Mouse (Mus musculus) urinary bladder, postnatal 4 days (tissue): Measurements from ENCODE around the gene Yae1d1.
"Not testable (repeated sequence)": the region's sequence is repeated elsewhere in the genome, so short reads cannot be mapped to it uniquely, and the experiment has no call there.

Experiments
- DNase-seq, 2 experiments: peaks; one replicate each; pipeline ENCODE4 v3.0.0; 2021 to 2022; ENCODE audit warnings: low spot score in 2 of 2

The Yae1d1 gene

DNA sequence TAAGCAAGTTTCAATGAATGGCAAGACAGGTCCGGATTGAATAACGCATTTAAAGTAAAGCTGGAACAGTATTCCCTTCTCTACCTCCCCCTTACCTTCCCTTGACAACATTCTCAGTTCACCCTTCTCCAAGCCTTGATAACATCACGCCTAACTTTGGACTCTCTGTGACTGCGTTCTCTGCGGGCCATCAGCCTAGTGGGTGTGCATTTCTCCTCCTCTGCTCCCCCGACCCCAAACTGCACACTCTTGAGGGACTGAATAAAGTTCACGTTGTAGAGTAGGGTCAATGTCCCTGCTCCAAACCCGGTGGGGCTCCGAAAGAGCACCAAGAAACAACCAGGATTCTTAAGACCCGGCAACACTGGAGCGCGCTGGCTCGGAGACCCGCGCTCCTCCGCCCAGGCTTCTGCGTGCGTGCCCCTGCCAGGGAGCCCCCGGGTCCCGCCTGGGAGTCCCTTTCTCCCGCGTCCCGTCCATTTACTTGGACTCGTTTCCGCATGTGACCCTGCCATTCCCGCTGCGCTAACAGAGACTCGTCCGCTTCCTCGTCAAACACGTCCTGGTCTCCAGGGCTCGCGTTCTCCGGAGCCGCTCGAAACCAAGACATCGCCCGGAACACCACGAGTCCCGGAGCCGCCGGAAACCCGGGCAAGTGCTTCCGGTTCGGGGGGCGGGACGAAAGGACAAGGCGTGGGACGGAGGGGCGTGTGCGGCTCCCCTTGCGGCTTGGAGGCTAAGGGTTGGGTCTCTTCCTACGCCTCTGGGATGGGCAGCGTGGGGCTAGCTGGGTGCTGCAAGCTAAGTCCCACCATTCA, at the start of gene Yae1d1:
Gene Yae1d1, minus strand, starts transcription at position 653 of the 818 bp plus-strand sequence.
- peak; percentile 85 to 97 for DNase-seq

- no peak for DNase-seq
Measured at GRCm38 (mm10) chr13:18038814-18039213, 45.7 kb upstream of the Yae1d1 start.

DNA sequence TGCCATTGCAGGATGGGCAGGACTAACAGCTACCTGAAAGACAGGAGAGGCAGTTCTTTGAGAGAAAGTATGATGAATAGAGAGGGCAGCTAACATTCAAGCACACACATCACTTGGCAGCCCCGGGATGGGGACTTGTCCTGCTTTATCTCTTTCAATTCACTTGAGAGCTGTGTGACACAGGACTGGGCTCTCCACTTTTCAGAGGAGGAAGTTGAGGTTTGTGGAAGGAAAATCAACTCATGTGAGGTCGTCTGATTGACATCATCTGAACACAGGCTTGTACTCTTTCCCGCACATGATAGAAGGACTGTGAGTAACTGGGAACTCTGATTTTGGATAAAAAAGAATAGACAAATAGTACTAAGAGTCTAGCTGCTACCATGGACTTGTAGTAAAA, 23.5 kb upstream of the Yae1d1 start:
- DNase-seq, result no peak

- DNase-seq, result no peak
Measured at GRCm38 (mm10) chr13:18013205-18013604, 20.1 kb upstream of the Yae1d1 start.

DNA sequence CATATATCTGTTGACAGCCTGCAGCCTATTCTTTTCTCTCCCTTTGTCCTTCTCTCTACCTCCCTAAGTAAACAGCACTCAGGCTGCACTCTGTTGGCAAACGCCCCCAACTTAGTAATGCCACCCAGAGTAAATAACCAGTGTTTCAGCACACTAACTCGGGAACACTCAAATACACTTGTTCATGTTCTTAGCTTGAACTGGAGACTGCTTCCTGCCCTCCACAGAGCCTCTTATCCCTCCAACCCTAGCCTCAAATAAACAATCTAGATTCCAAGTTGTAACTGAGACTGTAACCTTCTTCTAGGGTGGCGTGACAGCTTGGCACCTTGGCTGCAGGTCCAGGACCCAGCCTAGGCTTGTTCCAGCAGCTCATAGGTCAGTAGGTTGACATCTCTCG, 17.9 kb upstream of the Yae1d1 start:
- DNase-seq, result no peak

DNA sequence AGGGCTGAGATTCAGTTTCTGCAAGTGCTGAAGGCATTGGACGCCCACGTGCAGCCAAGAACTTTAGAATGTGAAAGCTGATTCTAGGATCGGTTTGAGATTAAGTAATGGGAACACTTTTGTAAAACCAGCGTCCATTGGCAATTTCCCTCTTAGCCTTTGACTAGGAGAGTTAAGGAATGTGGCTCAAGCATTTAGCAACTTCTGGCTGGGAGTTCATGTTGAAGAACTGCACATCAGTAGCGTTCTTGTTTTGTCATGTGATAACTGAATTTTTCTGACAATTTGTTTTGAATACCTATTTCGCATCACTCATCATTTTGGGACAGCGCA, 332 bp upstream of the Yae1d1 start:
- no peak for DNase-seq

- DNase-seq, result no peak
Measured at GRCm38 (mm10) chr13:17992009-17992408, 1.1 kb downstream of the Yae1d1 start.

DNA sequence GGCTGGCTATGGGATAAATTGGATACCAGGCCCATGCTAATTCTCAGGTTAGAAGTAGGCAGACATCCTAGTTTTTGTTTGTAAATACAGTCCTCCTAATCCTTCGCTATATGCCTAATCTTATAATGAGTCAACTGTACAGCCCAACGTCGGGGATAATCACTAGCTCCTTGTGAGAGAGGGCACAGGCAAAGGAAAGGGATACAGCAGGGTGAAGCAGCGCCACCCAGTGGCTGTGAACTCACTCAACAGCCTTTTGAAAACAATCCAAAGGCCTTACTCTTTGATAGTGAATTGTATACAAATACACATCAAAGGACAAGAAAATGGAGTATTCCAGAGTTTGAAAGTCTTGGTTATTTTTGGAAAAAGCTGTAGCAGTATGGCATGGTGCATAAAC, 10.0 kb downstream of the Yae1d1 start:
- no peak for DNase-seq

DNA sequence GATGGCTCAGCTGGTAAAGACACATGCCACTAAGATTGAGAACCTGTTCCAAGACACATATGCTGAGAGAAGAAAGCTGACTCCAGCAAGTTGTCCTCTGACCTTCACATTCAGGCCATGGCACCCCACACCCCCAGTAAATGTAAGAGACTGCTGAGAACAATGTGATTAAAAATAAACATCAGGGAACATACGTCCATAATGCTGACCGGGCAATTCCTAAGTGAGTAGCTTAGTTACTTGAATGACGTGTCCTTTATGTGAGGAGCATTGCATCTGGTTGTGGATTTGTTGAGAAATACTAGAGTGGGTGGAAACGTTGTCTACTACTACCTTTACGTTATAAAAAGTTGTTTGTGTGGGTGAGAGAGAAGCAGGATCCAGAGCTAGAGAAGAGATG, 10.5 kb downstream of the Yae1d1 start:
- no peak for DNase-seq

DNA sequence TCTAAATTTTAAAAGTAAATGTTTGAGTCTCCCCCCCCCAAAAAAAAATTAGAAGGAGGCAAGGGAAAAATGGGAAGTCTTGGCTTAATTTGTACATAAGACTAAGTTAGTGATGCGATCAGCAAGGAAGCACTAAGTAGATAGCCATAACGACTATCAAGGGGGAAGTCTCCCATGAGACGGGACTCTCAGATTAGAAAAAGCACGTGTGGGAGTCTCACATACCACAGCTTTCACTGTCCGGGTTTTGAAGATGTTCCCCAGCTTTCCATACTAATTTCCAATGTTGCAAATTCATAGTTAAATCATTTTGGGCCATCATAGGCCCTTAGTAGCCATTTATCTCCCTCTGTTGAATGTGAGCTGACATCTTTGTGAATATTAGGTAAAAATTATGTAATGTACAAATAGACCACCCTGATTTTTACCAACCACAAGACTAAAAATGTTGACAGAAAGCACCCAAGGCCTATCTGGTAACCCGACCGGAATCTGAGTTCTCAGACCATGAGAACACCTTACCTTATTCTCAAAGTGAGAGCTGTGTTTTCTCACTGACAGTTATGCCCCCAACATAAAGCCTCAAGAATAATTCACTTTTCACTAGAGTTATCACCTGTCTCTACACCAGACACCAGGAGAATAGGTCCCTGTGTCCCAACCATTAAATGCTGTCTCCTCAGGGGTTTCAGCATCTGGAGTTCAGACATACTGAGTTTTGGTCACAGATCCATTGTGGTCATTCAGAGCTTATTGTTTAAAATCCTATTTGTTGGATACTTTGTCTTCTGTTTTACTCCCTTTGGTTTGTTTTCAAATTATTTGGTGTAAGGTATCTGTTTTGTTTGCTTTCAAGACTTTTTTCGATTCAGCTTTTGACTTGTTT, 16.1 kb downstream of the Yae1d1 start:
- DNase-seq, result no peak

DNA sequence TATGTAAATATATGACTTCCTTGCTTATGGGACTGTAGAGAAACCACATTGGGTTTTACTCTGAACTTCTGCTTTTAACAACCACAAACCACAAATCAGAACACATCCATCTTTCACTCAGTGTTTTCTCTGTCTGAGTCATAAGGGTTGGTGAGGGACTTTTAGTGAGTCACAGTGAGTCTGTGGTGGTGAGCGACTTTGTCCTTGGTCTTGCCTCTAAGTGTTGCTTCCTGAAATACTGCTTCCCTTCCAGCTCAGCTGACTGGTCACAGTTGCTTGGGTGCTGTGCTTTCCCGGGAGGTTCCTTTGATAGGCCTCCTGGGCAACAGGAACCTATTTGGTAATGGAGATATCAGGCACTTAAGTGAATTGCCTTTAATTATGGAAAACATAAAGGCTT, 17.3 kb downstream of the Yae1d1 start:
- DNase-seq, result no peak

DNA sequence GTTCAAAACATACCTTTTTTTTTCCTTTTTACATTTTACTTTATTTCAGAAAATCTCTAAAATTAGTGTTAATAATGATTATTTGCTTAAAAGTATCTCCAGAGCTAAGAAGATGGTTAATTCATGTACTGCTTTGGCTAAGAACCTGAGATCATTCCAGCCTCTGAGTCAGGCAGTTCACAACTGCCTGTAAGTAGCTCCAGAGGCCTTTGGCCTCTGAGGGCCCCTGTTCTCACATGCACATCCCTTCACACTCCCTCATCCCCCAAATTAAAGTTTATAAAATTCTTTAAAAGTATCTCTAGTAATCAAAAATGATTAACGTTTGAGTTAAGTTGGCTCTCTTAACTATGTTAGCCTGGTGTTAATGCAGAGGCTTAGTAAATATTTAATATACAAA, 17.7 kb downstream of the Yae1d1 start:
- no peak for DNase-seq

GRCm38 (mm10) chr13:17974734-17975133, 18.4 kb downstream of the Yae1d1 start:
- DNase-seq, result no peak

GRCm38 (mm10) chr13:17960613-17961012, 32.5 kb downstream of the Yae1d1 start:
- no peak for DNase-seq

DNA sequence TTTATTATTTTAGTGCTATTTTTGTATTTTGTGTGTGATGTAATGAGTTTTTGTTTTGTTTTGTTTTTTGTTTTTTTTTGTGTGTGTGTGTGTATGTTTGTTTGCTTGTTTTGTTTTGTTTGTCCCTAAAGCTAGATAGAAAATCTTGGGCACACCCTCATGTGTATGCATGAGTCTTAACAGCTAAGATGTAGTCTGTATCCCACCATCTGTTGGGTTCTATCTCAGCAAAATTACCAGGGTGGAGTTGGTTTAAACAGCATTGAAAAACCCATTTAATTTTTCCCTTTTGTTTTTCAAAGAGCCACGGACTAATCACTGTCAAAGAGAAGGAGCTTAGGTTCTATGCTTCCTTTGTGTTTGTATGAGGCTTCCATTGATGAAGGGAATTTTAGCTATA, 38.9 kb downstream of the Yae1d1 start:
- DNase-seq, result no peak

- DNase-seq, result not testable (repeated sequence)
Measured at GRCm38 (mm10) chr13:17950581-17950980, 42.6 kb downstream of the Yae1d1 start.

DNA sequence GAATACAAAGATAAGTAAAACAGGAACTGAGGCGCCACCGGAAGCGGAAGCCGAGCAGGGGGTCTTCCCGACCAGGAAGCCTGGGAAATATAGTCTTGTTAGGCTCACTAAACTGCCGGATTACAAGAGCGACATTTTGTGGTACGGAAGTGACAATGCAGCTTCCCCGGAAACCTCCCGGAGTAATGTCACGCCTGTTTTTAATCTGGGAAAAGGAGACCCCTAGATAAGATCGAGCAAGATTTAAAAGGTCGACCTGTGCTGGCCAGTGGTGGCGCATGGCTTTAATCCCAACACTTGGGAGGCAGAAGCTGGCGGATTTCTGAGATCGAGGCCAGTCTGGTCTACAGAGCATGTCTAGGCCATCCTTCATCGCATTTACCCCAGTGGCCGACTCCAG, 43.6 kb downstream of the Yae1d1 start:
- DNase-seq, result no peak

GRCm38 (mm10) chr13:17944078-17944917, 48.9 kb downstream of the Yae1d1 start, which contains the start of gene Rala:
Gene Rala, minus strand, starts transcription at chr13:17944239.
- DNase-seq, result peak; percentile 92 to 95

DNA sequence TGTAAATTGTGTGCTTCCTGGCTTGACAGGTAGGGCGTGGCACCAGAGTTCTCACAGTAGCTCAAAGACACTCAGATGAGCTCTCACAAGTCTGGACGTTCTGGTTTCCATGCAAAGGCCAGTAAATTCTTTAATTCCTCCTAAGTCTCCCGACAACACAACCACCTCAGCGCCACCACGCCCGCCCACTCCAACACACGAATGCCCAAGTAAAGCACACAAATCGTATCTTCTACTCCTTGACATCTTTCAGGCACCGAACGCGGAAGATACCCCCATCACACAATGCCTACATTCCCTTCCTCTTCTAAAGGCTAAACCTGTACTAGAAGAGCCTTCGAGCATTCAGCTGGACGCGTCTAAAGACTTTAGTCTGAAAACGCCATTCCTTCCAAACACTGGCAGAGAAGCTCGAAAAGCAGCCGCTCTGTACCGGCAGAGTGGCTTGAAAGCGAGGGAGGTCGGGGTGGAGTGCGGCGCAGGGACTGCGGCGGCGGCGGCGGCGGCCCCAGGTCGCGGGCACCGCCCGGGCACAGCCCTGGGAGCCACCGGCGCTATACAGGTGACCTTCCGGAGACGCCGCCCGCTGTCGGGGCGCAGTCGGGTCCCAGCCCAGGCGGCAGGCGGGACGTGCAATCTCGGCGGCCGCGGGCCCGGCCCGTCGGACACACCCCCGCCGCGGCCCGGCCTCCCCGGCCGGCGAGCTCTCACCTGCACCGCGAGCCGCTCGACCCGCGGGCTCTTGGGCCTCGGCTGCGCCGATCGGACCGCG, 49.7 kb downstream of the Yae1d1 start:
- DNase-seq, result no peak

DNA sequence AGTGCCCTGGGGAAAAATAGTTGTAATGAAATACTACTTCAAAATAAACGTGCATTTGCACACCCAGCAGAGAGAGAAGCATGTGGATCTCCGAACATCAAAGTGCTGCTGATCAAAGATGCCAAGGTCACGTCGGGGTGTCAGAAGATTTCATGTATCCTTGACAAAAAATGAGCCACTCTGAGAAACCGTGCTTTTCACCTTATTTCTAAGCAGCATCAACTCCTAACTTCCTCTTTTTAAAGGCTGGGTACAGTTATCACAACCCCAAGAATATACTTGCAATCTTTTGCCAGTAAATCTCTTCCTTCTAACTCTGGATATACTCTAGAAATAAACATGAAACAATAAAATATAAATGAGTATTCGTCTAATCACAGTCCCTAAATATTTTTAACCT, 50.8 kb downstream of the Yae1d1 start:
- DNase-seq, result no peak
